Mouse (Mus musculus) C2C12 (cell line): Measurements from ENCODE around the gene Hivep2. TPM values are rescaled to one million over a fixed set of nuclear protein-coding genes. Genes with fewer than 3 reads are reported as not detected.

Experiments used
- H3K27me3 ChIP-seq: one replicate; pipeline ENCODE4 v1.6.1; 2011; ENCODE audit not compliant: control insufficient read depth, insufficient read depth, insufficient read length
- H3K36me3 ChIP-seq: one replicate; pipeline ENCODE4 v1.6.1; 2011; ENCODE audit not compliant: control insufficient read depth, insufficient read depth
- H3K4me3 ChIP-seq: one replicate; pipeline ENCODE4 v1.5.1; 2011; ENCODE audit warnings: mild to moderate bottlenecking, control low read depth; ENCODE audit not compliant: poor library complexity, insufficient read depth, severe bottlenecking
- H3K79me2 ChIP-seq: one replicate; pipeline ENCODE4 v1.6.1; 2011; ENCODE audit not compliant: control insufficient read depth, insufficient read depth
- H3K79me3 ChIP-seq: one replicate; pipeline ENCODE4 v1.6.1; 2011; ENCODE audit warnings: low read depth, control low read depth
- H3ac ChIP-seq: one replicate; pipeline ENCODE3; 2011; ENCODE audit warnings: low read depth; ENCODE audit not compliant: control insufficient read depth, insufficient read length
- CEBPB ChIP-seq: IDR thresholded peaks from one replicate; pipeline ENCODE4 v1.6.1; 2011; ENCODE audit warnings: low read depth, mild to moderate bottlenecking, control low read depth, moderate library complexity
- CTCF ChIP-seq: IDR thresholded peaks from one replicate; pipeline ENCODE4 v1.5.1; 2011; ENCODE audit not compliant: control insufficient read depth, insufficient read depth, insufficient read length
- FOSL1 ChIP-seq: IDR thresholded peaks from one replicate; pipeline ENCODE4 v1.8.0; 2011; ENCODE audit warnings: mild to moderate bottlenecking, low read length; ENCODE audit not compliant: poor library complexity, insufficient read depth, severe bottlenecking
- MAX ChIP-seq: IDR thresholded peaks from one replicate; pipeline ENCODE4 v1.6.1; 2011; ENCODE audit warnings: mild to moderate bottlenecking, control low read depth
- MYOD1 ChIP-seq: IDR thresholded peaks from one replicate; pipeline ENCODE4 v1.6.1; 2011; ENCODE audit warnings: low read depth; ENCODE audit not compliant: control insufficient read depth, insufficient read length
- MYOG ChIP-seq: IDR thresholded peaks from one replicate; pipeline ENCODE4 v1.6.1; 2011; ENCODE audit not compliant: control insufficient read depth, insufficient read length; ENCODE audit errors: extremely low read depth
- USF1 ChIP-seq: IDR thresholded peaks from one replicate; pipeline ENCODE4 v1.6.1; 2011; ENCODE audit warnings: low read depth, mild to moderate bottlenecking, control low read depth, moderate library complexity
- polyA plus RNA-seq: library from polyadenylated mRNA; unstranded; fragments of >200 nt; fragmentation: generic; extraction: Trizol; gene quantifications from one replicate; pipeline ENCODE4 v1.2.1, GENCODE M21; 2012; ENCODE audit warnings: missing spikeins

Gene Hivep2
- polyA plus RNA-seq, 1 experiment, result 2.9 TPM

DNA sequence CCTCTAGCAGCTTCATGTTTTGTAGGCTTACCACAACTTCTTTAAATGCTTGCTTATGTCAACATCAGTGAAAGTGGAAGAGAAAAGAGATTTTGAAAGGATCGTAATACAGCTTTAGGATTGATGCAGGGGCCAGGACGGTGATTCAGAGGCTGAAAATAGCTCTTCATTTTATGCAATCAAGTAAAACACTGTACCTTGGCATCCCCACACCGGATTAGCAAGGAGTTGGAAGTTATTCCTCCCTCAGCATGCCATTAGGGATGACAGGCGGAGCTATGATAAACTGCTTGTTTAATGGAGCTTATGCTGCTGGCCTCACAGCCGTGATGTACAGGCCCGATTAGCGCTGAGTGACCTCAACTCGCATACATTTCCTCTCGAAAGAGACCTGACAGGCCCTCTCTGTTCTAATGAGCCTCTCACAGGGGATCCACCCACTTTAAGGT, 89.7 kb downstream of the Hivep2 start:
- TF ChIP-seq MYOD1 (no peak), CEBPB (no peak)
- Histone ChIP-seq H3K36me3 (no peaks in the 10 kb centered on the region), H3K27me3 (no peaks in the 10 kb centered on the region), H3ac (no peak overlapping the region), H3K4me3 (no peak overlapping the region), H3K79me2 (no peaks in the 10 kb centered on the region), H3K79me3 (no peaks in the 10 kb centered on the region)

DNA sequence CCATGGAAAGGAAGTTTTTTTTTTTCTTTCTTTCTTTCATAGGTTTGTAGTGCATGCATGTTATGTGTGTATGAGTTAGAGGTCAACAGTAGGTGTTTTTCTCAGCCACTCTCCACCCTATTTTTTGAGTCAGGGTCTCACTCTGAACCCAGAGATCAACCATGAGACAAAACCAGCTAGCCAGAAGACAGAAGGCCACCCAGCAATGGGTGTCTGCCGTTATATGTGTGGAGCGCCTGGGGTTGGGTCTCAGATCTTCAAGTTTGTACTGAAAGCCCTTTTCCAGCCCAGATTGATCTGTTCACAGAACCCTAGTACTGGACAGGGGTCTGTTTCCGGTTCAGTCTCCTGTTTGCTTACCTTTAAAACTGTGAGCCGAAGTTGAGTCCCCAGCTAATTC, 90.2 kb downstream of the Hivep2 start:
- Histone ChIP-seq H3K36me3 (no peaks in the 10 kb centered on the region), H3K4me3 (no peak overlapping the region), H3K79me3 (no peaks in the 10 kb centered on the region), H3K27me3 (no peaks in the 10 kb centered on the region), H3K79me2 (no peaks in the 10 kb centered on the region), H3ac (no peak overlapping the region)
- TF ChIP-seq CTCF (no peak), USF1 (no peak), FOSL1 (no peak), MYOD1 (no peak), CEBPB (no peak), MAX (no peak), MYOG (no peak)

DNA sequence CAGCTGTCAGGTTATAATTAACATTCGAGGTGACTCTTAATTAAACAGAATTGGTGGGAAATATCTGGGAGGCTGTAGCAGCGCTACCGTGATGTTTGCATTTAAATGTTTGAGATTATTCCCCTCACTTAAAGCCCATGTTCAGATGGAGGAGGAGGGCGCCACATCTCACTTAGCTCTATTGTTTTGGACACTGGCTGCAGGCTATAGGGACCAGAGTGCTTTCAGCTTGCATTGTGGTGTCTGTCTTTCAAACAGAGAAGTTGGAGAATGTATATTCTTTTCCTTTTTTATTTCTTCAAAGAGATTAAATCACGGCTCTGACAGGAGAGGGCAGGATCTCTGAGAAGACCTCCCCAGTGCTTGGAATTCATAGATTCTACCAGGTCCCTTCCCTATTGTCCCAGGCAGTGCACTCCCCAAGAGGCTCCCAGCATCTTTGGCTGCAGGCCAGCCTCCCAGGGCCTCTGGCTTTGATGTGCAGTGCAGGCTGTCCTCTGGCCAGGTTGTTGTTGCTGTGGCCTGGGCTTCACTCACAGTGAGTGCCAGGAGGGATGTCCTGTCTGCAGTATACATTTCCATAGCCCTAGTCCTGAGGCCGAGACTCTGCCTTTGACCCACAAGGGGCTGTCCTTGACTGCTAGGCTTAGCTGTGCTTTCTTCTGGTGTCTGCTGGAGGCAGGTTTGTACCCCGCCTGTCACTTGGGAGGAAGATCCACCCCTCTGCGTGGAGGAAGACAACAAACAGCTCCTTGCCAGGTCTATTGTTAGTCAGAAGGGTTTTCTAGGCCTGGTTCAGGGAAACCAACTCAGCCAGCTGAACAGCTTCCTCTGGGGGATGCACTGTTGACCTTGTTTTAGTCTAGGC, 90.9 kb downstream of the Hivep2 start:
- Histone ChIP-seq H3K27me3 (no peaks in the 10 kb centered on the region), H3K4me3 (no peak overlapping the region), H3K79me2 (no peaks in the 10 kb centered on the region), H3K79me3 (no peaks in the 10 kb centered on the region), H3K36me3 (no peaks in the 10 kb centered on the region), H3ac (no peak overlapping the region)
- TF ChIP-seq USF1 (no peak), FOSL1 (no peak), CTCF (no peak), MAX (no peak)

DNA sequence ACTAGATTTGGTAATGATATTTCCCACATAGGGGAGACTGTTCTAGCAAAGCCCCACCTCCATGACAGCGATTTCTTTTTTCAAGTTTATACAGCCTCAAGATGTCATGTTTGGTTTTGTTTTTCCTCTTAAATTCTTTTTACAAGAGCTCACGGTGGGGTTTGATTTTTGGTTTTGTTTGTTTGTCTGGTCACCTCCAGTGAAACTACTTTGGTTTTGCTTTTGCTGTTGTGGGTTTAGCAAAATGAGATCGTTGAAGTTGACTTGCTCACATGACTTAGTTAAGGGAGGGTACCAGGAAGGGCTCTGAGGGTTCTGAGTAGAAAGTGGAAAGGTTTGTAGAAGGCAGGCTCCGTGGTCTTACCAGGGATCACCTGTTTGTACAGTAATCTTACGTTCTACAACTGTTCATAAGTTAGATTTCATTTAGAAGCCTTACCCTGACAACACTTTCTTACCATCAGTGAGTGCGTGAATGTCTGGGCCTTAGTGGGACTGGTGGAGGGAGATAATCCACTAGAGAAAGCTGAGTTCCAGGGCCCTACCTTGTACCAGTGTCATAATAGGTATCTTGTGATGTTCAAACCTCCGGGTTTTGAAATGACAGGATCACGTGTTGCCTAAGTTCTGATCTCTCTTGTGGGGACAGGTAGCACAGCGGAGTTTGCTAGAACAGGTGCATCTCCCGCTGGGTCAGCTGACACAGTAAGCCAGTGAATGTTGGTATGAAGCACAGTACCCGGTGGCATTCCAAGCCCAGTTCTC, 92.1 kb downstream of the Hivep2 start:
- no peaks in the 10 kb centered on the region for H3K36me3 ChIP-seq
- H3K79me2 ChIP-seq, result no peaks in the 10 kb centered on the region
- no peak overlapping the region for H3K4me3 ChIP-seq
- no peak for TF ChIP-seq MYOD1
- TF ChIP-seq MYOG, result no peak
- no peak for TF ChIP-seq FOSL1
- TF ChIP-seq MAX, result no peak
- no peak for TF ChIP-seq USF1
- TF ChIP-seq CTCF, result no peak
- H3K27me3 ChIP-seq, result no peaks in the 10 kb centered on the region
- no peaks in the 10 kb centered on the region for H3K79me3 ChIP-seq
- no peak overlapping the region for H3ac ChIP-seq

DNA sequence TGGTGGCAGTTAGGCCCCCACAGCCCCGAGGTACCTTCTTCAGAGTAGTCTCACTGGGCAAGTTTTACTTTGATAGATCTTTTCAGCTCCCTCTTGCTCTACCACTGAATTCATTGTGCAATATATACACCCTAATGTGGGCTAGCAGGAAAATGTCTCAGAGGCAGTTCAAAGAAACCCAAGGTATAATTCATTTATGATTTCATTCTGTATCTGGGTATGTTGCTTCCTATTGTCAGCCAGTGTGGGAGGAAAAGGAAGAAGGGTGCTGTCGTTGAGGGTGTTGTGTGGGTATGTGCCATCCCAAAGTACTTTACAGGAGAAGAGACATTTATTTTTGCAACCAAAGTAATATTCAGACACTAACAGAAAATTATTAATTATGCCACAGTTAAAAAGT, 92.9 kb downstream of the Hivep2 start:
- no peaks in the 10 kb centered on the region for H3K79me2 ChIP-seq
- H3K27me3 ChIP-seq, result no peaks in the 10 kb centered on the region
- no peak overlapping the region for H3ac ChIP-seq
- no peak overlapping the region for H3K4me3 ChIP-seq
- H3K36me3 ChIP-seq, result no peaks in the 10 kb centered on the region
- TF ChIP-seq MYOD1 (no peak), CTCF (no peak), FOSL1 (no peak), CEBPB (no peak), MAX (no peak), USF1 (no peak), MYOG (no peak)
- H3K79me3 ChIP-seq, result no peaks in the 10 kb centered on the region

DNA sequence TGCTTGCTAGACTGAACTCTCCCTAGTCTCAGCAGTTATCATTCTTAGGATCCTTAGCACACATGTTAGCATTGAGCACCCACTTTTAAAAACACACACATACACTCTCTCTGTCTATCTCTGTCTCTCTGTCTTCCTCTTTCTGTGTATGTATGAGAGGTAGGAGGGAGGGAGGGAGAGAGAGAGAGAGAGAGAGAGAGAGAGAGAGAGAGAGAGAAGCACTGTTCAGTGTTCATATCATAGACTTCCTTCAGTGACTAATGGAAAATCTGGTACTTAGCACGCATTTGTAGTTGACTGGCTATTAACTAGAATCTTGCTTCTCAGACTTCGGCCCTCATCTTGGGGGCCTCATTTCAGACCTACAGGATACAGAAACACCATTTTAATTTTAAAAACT, 93.7 kb downstream of the Hivep2 start:
- TF ChIP-seq MYOG (no peak), CEBPB (no peak), USF1 (no peak), CTCF (no peak), MAX (no peak), FOSL1 (no peak)
- Histone ChIP-seq H3ac (no peak overlapping the region), H3K4me3 (no peak overlapping the region), H3K36me3 (no peaks in the 10 kb centered on the region), H3K79me2 (no peaks in the 10 kb centered on the region), H3K79me3 (no peaks in the 10 kb centered on the region), H3K27me3 (no peaks in the 10 kb centered on the region)
